ENCODE assay signal across 8 mouse cellular contexts in genomic region chr9:121331438-121331837, GRCm38 (mm10). TPM values are rescaled to one million over a fixed set of nuclear protein-coding genes. Genes with fewer than 3 reads are reported as not detected.
A peak's percentile ranks its signal among the peaks of the same experiment; 100 is the strongest.
DNase-seq lines count a peak whose midpoint lies in the region; ATAC-seq and TF ChIP-seq lines count a peak whose summit lies in the region.

No protein-coding gene starts in this region.

- no peaks in the 10 kb centered on the region for H3K27me3 ChIP-seq in testis, adult 2 months (ENCODE audit: control insufficient read depth, insufficient read depth, low read length)
- no peaks in the 10 kb centered on the region for H3K27me3 ChIP-seq in heart, embryonic 13.5 days (replicated peaks)
- H3K27me3 ChIP-seq in liver, embryonic 16.5 days (ENCODE audit: control insufficient read depth, insufficient read depth, low read depth, low read length): no peaks in the 10 kb centered on the region
- no peaks in the 10 kb centered on the region for H3K27me3 ChIP-seq in stomach, postnatal 0 days (ENCODE audit: control insufficient read depth, insufficient read depth, low read length)
- H3K27me3 ChIP-seq in cerebellum, adult 2 months (ENCODE audit: control insufficient read depth, insufficient read depth, low read length): no peaks in the 10 kb centered on the region

- no peak for TF ChIP-seq EP300 in stomach, postnatal 0 days (optimal IDR thresholded peaks at IDR 0.05)

- DNase-seq in testis, postnatal 14 days (ENCODE audit: low spot score): no peak
- DNase-seq in stomach, postnatal 0 days (ENCODE audit: low spot score): peak; percentile 16
- DNase-seq in frontal cortex, postnatal 10 days (ENCODE audit: low spot score in 2 of 2): no peak
- DNase-seq in cerebellum, adult 2 months: no peak
- DNase-seq in kidney, adult 9 months: no peak

- ATAC-seq in heart, embryonic 13.5 days (ENCODE audit: extremely low read depth, insufficient number of reproducible peaks, low FRiP score, low TSS enrichment): no peak
- peak; percentile 27; the same call in 1 of the 2 replicates for ATAC-seq in liver, embryonic 16.5 days (ENCODE audit: low read depth)
- no peak for ATAC-seq in stomach, postnatal 0 days (ENCODE audit: low FRiP score, low TSS enrichment)

- H3K4me2 ChIP-seq in heart, embryonic 13.5 days: peak overlapping the region; percentile 54
- no peak overlapping the region for H3K4me2 ChIP-seq in liver, embryonic 16.5 days (ENCODE audit: low read depth, low read length)
- no peak overlapping the region for H3K4me2 ChIP-seq in stomach, postnatal 0 days (replicated peaks; ENCODE audit: low read depth)

- peak overlapping the region; percentile 72 for H3K9ac ChIP-seq in heart, embryonic 13.5 days
- no peak overlapping the region for H3K9ac ChIP-seq in liver, embryonic 16.5 days (ENCODE audit: low read depth, low read length)
- no peak overlapping the region for H3K9ac ChIP-seq in stomach, postnatal 0 days (ENCODE audit: low read length)

- no peaks in the 10 kb centered on the region for H3K9me3 ChIP-seq in heart, embryonic 13.5 days
- no peaks in the 10 kb centered on the region for H3K9me3 ChIP-seq in liver, embryonic 16.5 days (replicated peaks; ENCODE audit: control insufficient read depth, low read length)
- no peaks in the 10 kb centered on the region for H3K9me3 ChIP-seq in stomach, postnatal 0 days (ENCODE audit: control insufficient read depth, low read length)

- no peak overlapping the region for H3K4me3 ChIP-seq in testis, adult 2 months (ENCODE audit: control insufficient read depth, low read depth, low read length)
- no peak overlapping the region for H3K4me3 ChIP-seq in heart, embryonic 13.5 days
- no peak overlapping the region for H3K4me3 ChIP-seq in liver, embryonic 16.5 days (ENCODE audit: low read depth, low read length)
- H3K4me3 ChIP-seq in stomach, postnatal 0 days (ENCODE audit: low read depth, low read length): no peak overlapping the region
- H3K4me3 ChIP-seq in cerebellum, adult 2 months (replicated peaks; ENCODE audit: insufficient read depth, low read depth, low read length): no peak overlapping the region

- no peak for TF ChIP-seq POLR2A in testis, adult 2 months (IDR thresholded peaks at IDR 0.05; ENCODE audit: control insufficient read depth, low read depth, low read length)
- TF ChIP-seq POLR2A in cerebellum, adult 2 months (IDR thresholded peaks at IDR 0.05; ENCODE audit: borderline replicate concordance, insufficient read depth, low read length): no peak

- no peaks in the 10 kb centered on the region for H3K36me3 ChIP-seq in testis, adult 2 months (ENCODE audit: control insufficient read depth, insufficient read depth, low read length)
- peaks cover 6% of the 10 kb centered on the region; the same call in 1 of the 2 replicates for H3K36me3 ChIP-seq in heart, embryonic 13.5 days
- no peaks in the 10 kb centered on the region for H3K36me3 ChIP-seq in liver, embryonic 16.5 days (ENCODE audit: control insufficient read depth, insufficient read depth)
- no peaks in the 10 kb centered on the region for H3K36me3 ChIP-seq in stomach, postnatal 0 days (ENCODE audit: control insufficient read depth, insufficient read depth, low read length)

- 7% methylated on average over 5 of the region's 5 CpGs for WGBS in heart, embryonic 13.5 days
- WGBS in liver, embryonic 16.5 days (ENCODE audit: insufficient replicate concordance): 9% methylated on average over 5 of the region's 5 CpGs
- 22% methylated on average over 5 of the region's 5 CpGs for WGBS in stomach, postnatal 0 days
- 56% methylated on average over 5 of the region's 5 CpGs for WGBS in cerebellum, adult 2 months

- no peak for TF ChIP-seq CTCF in testis, adult 2 months (IDR thresholded peaks at IDR 0.05; ENCODE audit: control insufficient read depth, insufficient read depth, insufficient replicate concordance, low read depth, low read length)
- no peak for TF ChIP-seq CTCF in stomach, postnatal 0 days (IDR thresholded peaks at IDR 0.05; ENCODE audit: low read depth)
- no peak for TF ChIP-seq CTCF in cerebellum, adult 2 months (IDR thresholded peaks at IDR 0.05; ENCODE audit: borderline replicate concordance, insufficient read depth, low read depth, low read length)

- peaks cover 26% of the 10 kb centered on the region for H3K4me1 ChIP-seq in testis, adult 2 months (ENCODE audit: control insufficient read depth, insufficient read depth, low read length)
- H3K4me1 ChIP-seq in heart, embryonic 13.5 days: peaks cover 82% of the 10 kb centered on the region
- H3K4me1 ChIP-seq in liver, embryonic 16.5 days (ENCODE audit: control insufficient read depth, low read depth, low read length): peaks cover 8% of the 10 kb centered on the region
- peaks cover 9% of the 10 kb centered on the region for H3K4me1 ChIP-seq in stomach, postnatal 0 days (replicated peaks; ENCODE audit: control insufficient read depth, insufficient read depth)
- peaks cover 22% of the 10 kb centered on the region for H3K4me1 ChIP-seq in cerebellum, adult 2 months (ENCODE audit: control insufficient read depth, insufficient read depth, low read length)

- peak overlapping the region; percentile 14; the same call in 1 of the 2 replicates for H3K27ac ChIP-seq in testis, adult 2 months (ENCODE audit: control insufficient read depth, insufficient read depth, low read depth, low read length)
- H3K27ac ChIP-seq in heart, embryonic 13.5 days (replicated peaks): peak overlapping the region; percentile 97
- no peak overlapping the region for H3K27ac ChIP-seq in liver, embryonic 16.5 days (ENCODE audit: low read length)
- H3K27ac ChIP-seq in stomach, postnatal 0 days (replicated peaks): peak overlapping the region; percentile 81
- H3K27ac ChIP-seq in cerebellum, adult 2 months (ENCODE audit: insufficient read depth, low read length): no peak overlapping the region

RNA-seq across cellular contexts. Expression of gene Trak1, which starts 34.1 kb away (rescaled TPM):
- 22.2 and 23.1 TPM in 2 replicates for polyA plus RNA-seq in testis, adult 2 months (2012; rRNA removed)
- polyA plus RNA-seq in heart, embryonic 13.5 days (2015; fragmentation: Nextera tagmentation; extraction: Ambion mirVana): 30.4 and 32.2 TPM in 2 replicates
- 3.8 and 5.2 TPM in 2 replicates for polyA plus RNA-seq in liver, embryonic 16.5 days (2015; fragmentation: Nextera tagmentation; extraction: Ambion mirVana)
- polyA plus RNA-seq in stomach, postnatal 0 days (2015; fragmentation: Nextera tagmentation; extraction: Ambion mirVana): 24.0 and 27.7 TPM in 2 replicates
- polyA plus RNA-seq in cerebellum, adult 2 months (2012; rRNA removed): 103 TPM in 2 replicates

RNA-seq across cellular contexts. Expression of gene Ulk4, which starts 54.4 kb away (rescaled TPM):
- 291 and 327 TPM in 2 replicates for polyA plus RNA-seq in testis, adult 2 months (2012; rRNA removed)
- 95.9 and 112 TPM in 2 replicates for polyA plus RNA-seq in heart, embryonic 13.5 days (2015; fragmentation: Nextera tagmentation; extraction: Ambion mirVana)
- 29.5 and 30.8 TPM in 2 replicates for polyA plus RNA-seq in liver, embryonic 16.5 days (2015; fragmentation: Nextera tagmentation; extraction: Ambion mirVana)
- polyA plus RNA-seq in stomach, postnatal 0 days (2015; fragmentation: Nextera tagmentation; extraction: Ambion mirVana): 69.3 and 73.3 TPM in 2 replicates
- 2.1 and 2.5 TPM in 2 replicates for polyA plus RNA-seq in cerebellum, adult 2 months (2012; rRNA removed)

Comparison
In these comparisons a context has a peak if more than half of its experiments do, and no peak if none do; other contexts are left out.
1. H3K27ac ChIP-seq: peak in testis, adult 2 months (single experiment), heart, embryonic 13.5 days (single experiment) and stomach, postnatal 0 days (single experiment); none in liver, embryonic 16.5 days (single experiment) and cerebellum, adult 2 months (single experiment).